Mouse (Mus musculus): Measurements from ENCODE around the gene Hist1h3h. TPM values are rescaled to one million over a fixed set of nuclear protein-coding genes. Genes with fewer than 3 reads are reported as not detected.
A peak's percentile ranks its signal among the peaks of the same experiment; 100 is the strongest.
"Not testable (repeated sequence)": the region's sequence is repeated elsewhere in the genome, so short reads cannot be mapped to it uniquely, and the experiment has no call there.

The Hist1h3h gene
- total and polyA plus RNA-seq, 2 experiments from 2014 or later = 532 TPM; not detected in 1

GRCm38 (mm10) chr13:21753051-21753523 lies 35.6 kb downstream of the Hist1h3h start:
- no peaks in the 10 kb centered on the region for H3K27me3 ChIP-seq (ENCODE audit: insufficient read depth, low read length)
- DNase-seq (ENCODE audit: low spot score) (no peak), ATAC-seq (ENCODE audit: low FRiP score) (no peak)
- 0 out of 2 replicates have a peak overlapping the region, but pooled peaks have one; percentile 24 for H3K9ac ChIP-seq (replicated peaks; ENCODE audit: low read length, poor library complexity, severe bottlenecking)
- TF ChIP-seq CTCF (IDR thresholded peaks at IDR 0.05) = no peak
- no peaks in the 10 kb centered on the region for H3K9me3 ChIP-seq (ENCODE audit: low read length)
- H3K4me1 ChIP-seq (ENCODE audit: insufficient read depth, low read length) = no peaks in the 10 kb centered on the region
- peak overlapping the region; percentile 61 for H3K4me2 ChIP-seq (ENCODE audit: low read depth, low read length, poor library complexity, severe bottlenecking)
- H3K36me3 ChIP-seq (ENCODE audit: insufficient read depth, low read length) = no peaks in the 10 kb centered on the region
- WGBS = under 1% methylated on average over 10 of the region's 10 CpGs
- peak overlapping the region; percentile 84 for H3K27ac ChIP-seq (ENCODE audit: low read depth, low read length)
- H3K4me3 ChIP-seq (ENCODE audit: low read depth, low read length) = peak overlapping the region; percentile 39

- not testable (repeated sequence) for H3K27me3 ChIP-seq (ENCODE audit: insufficient read depth, low read length); H3K36me3 ChIP-seq (ENCODE audit: insufficient read depth, low read length); H3K4me1 ChIP-seq (ENCODE audit: insufficient read depth, low read length); H3K9me3 ChIP-seq (ENCODE audit: low read length)
- Histone ChIP-seq H3K4me2 (ENCODE audit: low read depth, low read length, poor library complexity, severe bottlenecking) (peak within 1 kb of the TSS; percentile 61), H3K9ac (replicated peaks; ENCODE audit: low read length, poor library complexity, severe bottlenecking) (0 out of 2 replicates have a peak within 1 kb of the TSS, but pooled peaks have one; percentile 24), H3K27ac (ENCODE audit: low read depth, low read length) (peak within 1 kb of the TSS; percentile 84), H3K4me3 (ENCODE audit: low read depth, low read length) (peak within 1 kb of the TSS; percentile 39)
- DNase-seq (ENCODE audit: low spot score) (peak; percentile 97), ATAC-seq (ENCODE audit: low FRiP score) (peak; percentile 97)
- TF ChIP-seq CTCF (IDR thresholded peaks at IDR 0.05) = peak; percentile 41
- under 1% methylated on average over 30 of the region's 50 CpGs for WGBS
These were observed 36.2 kb downstream of the Hist1h3h start, which contains the start of the genes Hist1h2ak and Hist1h2bn for GRCm38 (mm10) chr13:21753524-21754285. Hist1h2ak (minus strand) TSS chr13:21753827. Hist1h2bn (plus strand) TSS chr13:21754123.

GRCm38 (mm10) chr13:21754294-21755001 lies 37.0 kb downstream of the Hist1h3h start:
- not testable (repeated sequence) for ATAC-seq (ENCODE audit: low FRiP score)
- WGBS = under 1% methylated on average over 23 of the region's 26 CpGs

GRCm38 (mm10) chr13:21755707-21756106 lies 38.2 kb downstream of the Hist1h3h start:
- ATAC-seq (ENCODE audit: low FRiP score) (no peak), DNase-seq (ENCODE audit: low spot score) (no peak)
- Histone ChIP-seq H3K4me3 (ENCODE audit: low read depth, low read length) (no peak overlapping the region), H3K36me3 (ENCODE audit: insufficient read depth, low read length) (no peaks in the 10 kb centered on the region), H3K4me1 (ENCODE audit: insufficient read depth, low read length) (no peaks in the 10 kb centered on the region), H3K4me2 (ENCODE audit: low read depth, low read length, poor library complexity, severe bottlenecking) (no peak overlapping the region), H3K9ac (replicated peaks; ENCODE audit: low read length, poor library complexity, severe bottlenecking) (no peak overlapping the region), H3K27ac (ENCODE audit: low read depth, low read length) (no peak overlapping the region), H3K9me3 (ENCODE audit: low read length) (no peaks in the 10 kb centered on the region), H3K27me3 (ENCODE audit: insufficient read depth, low read length) (no peaks in the 10 kb centered on the region)
- WGBS = 77% methylated on average over 1 of the region's 1 CpGs
- no peak for TF ChIP-seq CTCF (IDR thresholded peaks at IDR 0.05)

More at GRCm38 (mm10) chr13:21754294-21755001, 37.0 kb downstream of the Hist1h3h start:
- H3K9ac ChIP-seq (replicated peaks; ENCODE audit: low read length, poor library complexity, severe bottlenecking); H3K36me3 ChIP-seq (ENCODE audit: insufficient read depth, low read length); H3K9me3 ChIP-seq (ENCODE audit: low read length); H3K27me3 ChIP-seq (ENCODE audit: insufficient read depth, low read length); H3K4me1 ChIP-seq (ENCODE audit: insufficient read depth, low read length): not testable (repeated sequence)
- Histone ChIP-seq H3K27ac (ENCODE audit: low read depth, low read length) (peak overlapping the region; percentile 84; the same call in 1 of the 2 replicates), H3K4me2 (ENCODE audit: low read depth, low read length, poor library complexity, severe bottlenecking) (peak overlapping the region; percentile 61), H3K4me3 (ENCODE audit: low read depth, low read length) (peak overlapping the region; percentile 39)
- DNase-seq (ENCODE audit: low spot score) = peak; percentile 67

Small RNA genes lying within 50 kb of the gene (microRNA-seq; reads per million reads assigned to microRNA genes)
- gene Gm44357 (ENCODE audit: borderline number of aligned reads) (not detected), gene Gm44367 (ENCODE audit: borderline number of aligned reads) (not detected), gene Gm44454 (ENCODE audit: borderline number of aligned reads) (not detected)

Other genes with a start within 250 kb of the Hist1h3h start
Only the 30 nearest of the 32 such genes appear.
- gene Gm10065, start 238.2 kb upstream of the Hist1h3h start, total RNA-seq (2014; rRNA removed) = not detected in 2 replicates
- not detected in 2 replicates for gene Gm10065, start 238.2 kb upstream of the Hist1h3h start, polyA plus RNA-seq (2015; fragmentation: Nextera tagmentation; extraction: Ambion mirVana)
- gene AK157302, start 222.4 kb upstream of the Hist1h3h start, total RNA-seq (2014; rRNA removed) = 0.22 and 0.28 TPM in 2 replicates
- gene AK157302, start 222.4 kb upstream of the Hist1h3h start, polyA plus RNA-seq (2015; fragmentation: Nextera tagmentation; extraction: Ambion mirVana) = 0.49 and 0.74 TPM in 2 replicates
- 6.7 and 16.8 TPM in 2 replicates for gene Gm11273, start 216.2 kb upstream of the Hist1h3h start, total RNA-seq (2014; rRNA removed)
- 6.4 and 10.6 TPM in 2 replicates for gene Gm11273, start 216.2 kb upstream of the Hist1h3h start, polyA plus RNA-seq (2015; fragmentation: Nextera tagmentation; extraction: Ambion mirVana)
- 6.9 and 10.6 TPM in 2 replicates for gene Zkscan8, start 186.5 kb upstream of the Hist1h3h start, total RNA-seq (2014; rRNA removed)
- 1.4 and 1.9 TPM in 2 replicates for gene Zkscan8, start 186.5 kb upstream of the Hist1h3h start, polyA plus RNA-seq (2015; fragmentation: Nextera tagmentation; extraction: Ambion mirVana)
- not detected in 2 replicates for gene Olfr1366, start 174.9 kb upstream of the Hist1h3h start, total RNA-seq (2014; rRNA removed)
- gene Olfr1366, start 174.9 kb upstream of the Hist1h3h start, polyA plus RNA-seq (2015; fragmentation: Nextera tagmentation; extraction: Ambion mirVana) = 0.05 and 0.12 TPM in 2 replicates
- not detected in 2 replicates for gene Olfr1535, start 157.8 kb upstream of the Hist1h3h start, total RNA-seq (2014; rRNA removed)
- 0.07 and 0.10 TPM in 2 replicates for gene Olfr1535, start 157.8 kb upstream of the Hist1h3h start, polyA plus RNA-seq (2015; fragmentation: Nextera tagmentation; extraction: Ambion mirVana)
- gene Olfr1364, start 135.9 kb upstream of the Hist1h3h start, total RNA-seq (2014; rRNA removed) = not detected in 2 replicates
- not detected in 2 replicates for gene Olfr1364, start 135.9 kb upstream of the Hist1h3h start, polyA plus RNA-seq (2015; fragmentation: Nextera tagmentation; extraction: Ambion mirVana)
- not detected in 2 replicates for gene Olfr1362, start 103.6 kb upstream of the Hist1h3h start, total RNA-seq (2014; rRNA removed)
- gene Olfr1362, start 103.6 kb upstream of the Hist1h3h start, polyA plus RNA-seq (2015; fragmentation: Nextera tagmentation; extraction: Ambion mirVana) = not detected in 2 replicates
- not detected in 2 replicates for gene Olfr11, start 75.1 kb upstream of the Hist1h3h start, total RNA-seq (2014; rRNA removed)
- gene Olfr11, start 75.1 kb upstream of the Hist1h3h start, polyA plus RNA-seq (2015; fragmentation: Nextera tagmentation; extraction: Ambion mirVana) = not detected in 2 replicates
- not detected in 2 replicates for gene Olfr1361, start 54.3 kb upstream of the Hist1h3h start, total RNA-seq (2014; rRNA removed)
- gene Olfr1361, start 54.3 kb upstream of the Hist1h3h start, polyA plus RNA-seq (2015; fragmentation: Nextera tagmentation; extraction: Ambion mirVana) = not detected in 2 replicates
- not detected in 2 replicates for gene Olfr1360, start 40.3 kb upstream of the Hist1h3h start, total RNA-seq (2014; rRNA removed)
- gene Olfr1360, start 40.3 kb upstream of the Hist1h3h start, polyA plus RNA-seq (2015; fragmentation: Nextera tagmentation; extraction: Ambion mirVana) = not detected in 2 replicates
- not detected in 2 replicates for gene Olfr1359, start 19.5 kb upstream of the Hist1h3h start, total RNA-seq (2014; rRNA removed)
- not detected in 2 replicates for gene Olfr1359, start 19.5 kb upstream of the Hist1h3h start, polyA plus RNA-seq (2015; fragmentation: Nextera tagmentation; extraction: Ambion mirVana)
- 87.0 and 175 TPM in 2 replicates for gene Hist1h2bl, start 1.5 kb upstream of the Hist1h3h start, total RNA-seq (2014; rRNA removed)
- not detected in 2 replicates for gene Hist1h2bl, start 1.5 kb upstream of the Hist1h3h start, polyA plus RNA-seq (2015; fragmentation: Nextera tagmentation; extraction: Ambion mirVana)
- gene Hist1h2ai, start 1.2 kb upstream of the Hist1h3h start, total RNA-seq (2014; rRNA removed) = 253 and 398 TPM in 2 replicates
- gene Hist1h2ai, start 1.2 kb upstream of the Hist1h3h start, polyA plus RNA-seq (2015; fragmentation: Nextera tagmentation; extraction: Ambion mirVana) = 3.2 and 3.5 TPM in 2 replicates
- 201 and 468 TPM in 2 replicates for gene Hist1h2bm, start 4.4 kb downstream of the Hist1h3h start, total RNA-seq (2014; rRNA removed)
- 0.39 and 0.51 TPM in 2 replicates for gene Hist1h2bm, start 4.4 kb downstream of the Hist1h3h start, polyA plus RNA-seq (2015; fragmentation: Nextera tagmentation; extraction: Ambion mirVana)
- 304 and 479 TPM in 2 replicates for gene Hist1h4j, start 17.4 kb downstream of the Hist1h3h start, total RNA-seq (2014; rRNA removed)
- 0.32 TPM in 1 of 2 replicates, not detected in the other for gene Hist1h4j, start 17.4 kb downstream of the Hist1h3h start, polyA plus RNA-seq (2015; fragmentation: Nextera tagmentation; extraction: Ambion mirVana)
- gene Hist1h4k, start 32.8 kb downstream of the Hist1h3h start, total RNA-seq (2014; rRNA removed) = 386 and 434 TPM in 2 replicates
- 0.80 and 2.1 TPM in 2 replicates for gene Hist1h4k, start 32.8 kb downstream of the Hist1h3h start, polyA plus RNA-seq (2015; fragmentation: Nextera tagmentation; extraction: Ambion mirVana)
- gene Hist1h2ak, start 36.2 kb downstream of the Hist1h3h start, total RNA-seq (2014; rRNA removed) = 254 and 276 TPM in 2 replicates
- gene Hist1h2ak, start 36.2 kb downstream of the Hist1h3h start, polyA plus RNA-seq (2015; fragmentation: Nextera tagmentation; extraction: Ambion mirVana) = 2.4 and 4.6 TPM in 2 replicates
- gene Hist1h2bn, start 36.5 kb downstream of the Hist1h3h start, total RNA-seq (2014; rRNA removed) = 212 and 326 TPM in 2 replicates
- gene Hist1h2bn, start 36.5 kb downstream of the Hist1h3h start, polyA plus RNA-seq (2015; fragmentation: Nextera tagmentation; extraction: Ambion mirVana) = not detected in 2 replicates
- 54.7 and 116 TPM in 2 replicates for gene Hist1h1b, start 63.0 kb downstream of the Hist1h3h start, total RNA-seq (2014; rRNA removed)
- 2.0 TPM in 2 replicates for gene Hist1h1b, start 63.0 kb downstream of the Hist1h3h start, polyA plus RNA-seq (2015; fragmentation: Nextera tagmentation; extraction: Ambion mirVana)
- 282 and 525 TPM in 2 replicates for gene Hist1h3i, start 65.7 kb downstream of the Hist1h3h start, total RNA-seq (2014; rRNA removed)
- gene Hist1h3i, start 65.7 kb downstream of the Hist1h3h start, polyA plus RNA-seq (2015; fragmentation: Nextera tagmentation; extraction: Ambion mirVana) = 8.2 and 10.0 TPM in 2 replicates
- 145 and 318 TPM in 2 replicates for gene Hist1h2an, start 69.6 kb downstream of the Hist1h3h start, total RNA-seq (2014; rRNA removed)
- gene Hist1h2an, start 69.6 kb downstream of the Hist1h3h start, polyA plus RNA-seq (2015; fragmentation: Nextera tagmentation; extraction: Ambion mirVana) = not detected in 2 replicates
- 41.9 and 77.2 TPM in 2 replicates for gene Hist1h2bp, start 69.8 kb downstream of the Hist1h3h start, total RNA-seq (2014; rRNA removed)
- 0.48 and 0.76 TPM in 2 replicates for gene Hist1h2bp, start 69.8 kb downstream of the Hist1h3h start, polyA plus RNA-seq (2015; fragmentation: Nextera tagmentation; extraction: Ambion mirVana)
- 213 and 311 TPM in 2 replicates for gene Hist1h2bq, start 92.5 kb downstream of the Hist1h3h start, total RNA-seq (2014; rRNA removed)
- 2.7 and 3.8 TPM in 2 replicates for gene Hist1h2bq, start 92.5 kb downstream of the Hist1h3h start, polyA plus RNA-seq (2015; fragmentation: Nextera tagmentation; extraction: Ambion mirVana)
- not detected in 2 replicates for gene Hist1h2ao, start 92.8 kb downstream of the Hist1h3h start, total RNA-seq (2014; rRNA removed)
- not detected in 2 replicates for gene Hist1h2ao, start 92.8 kb downstream of the Hist1h3h start, polyA plus RNA-seq (2015; fragmentation: Nextera tagmentation; extraction: Ambion mirVana)
- gene Hist1h4m, start 94.1 kb downstream of the Hist1h3h start, total RNA-seq (2014; rRNA removed) = 2.3 TPM in 1 of 2 replicates, not detected in the other
- gene Hist1h4m, start 94.1 kb downstream of the Hist1h3h start, polyA plus RNA-seq (2015; fragmentation: Nextera tagmentation; extraction: Ambion mirVana) = 1.8 TPM in 1 of 2 replicates, not detected in the other
- 1,387 and 1,972 TPM in 2 replicates for gene Hist1h4n, start 114.5 kb downstream of the Hist1h3h start, total RNA-seq (2014; rRNA removed)
- gene Hist1h4n, start 114.5 kb downstream of the Hist1h3h start, polyA plus RNA-seq (2015; fragmentation: Nextera tagmentation; extraction: Ambion mirVana) = 1.7 and 2.3 TPM in 2 replicates
- 409 and 620 TPM in 2 replicates for gene Hist1h2ap, start 115.8 kb downstream of the Hist1h3h start, total RNA-seq (2014; rRNA removed)
- gene Hist1h2ap, start 115.8 kb downstream of the Hist1h3h start, polyA plus RNA-seq (2015; fragmentation: Nextera tagmentation; extraction: Ambion mirVana) = 282 and 299 TPM in 2 replicates
- gene Hist1h2br, start 116.1 kb downstream of the Hist1h3h start, total RNA-seq (2014; rRNA removed) = 112 and 283 TPM in 2 replicates
- gene Hist1h2br, start 116.1 kb downstream of the Hist1h3h start, polyA plus RNA-seq (2015; fragmentation: Nextera tagmentation; extraction: Ambion mirVana) = 3.0 and 4.0 TPM in 2 replicates
- 8.1 and 9.8 TPM in 2 replicates for gene Zfp184, start 227.4 kb downstream of the Hist1h3h start, total RNA-seq (2014; rRNA removed)
- 7.5 and 8.4 TPM in 2 replicates for gene Zfp184, start 227.4 kb downstream of the Hist1h3h start, polyA plus RNA-seq (2015; fragmentation: Nextera tagmentation; extraction: Ambion mirVana)